Mouse (Mus musculus): Measurements from ENCODE around the gene Vapb.

- TF ChIP-seq CTCF (IDR thresholded peaks at IDR 0.05; ENCODE audit: low read depth, low read length) (no peak), POLR2A (IDR thresholded peaks at IDR 0.05; ENCODE audit: extremely low read depth, insufficient read depth, low read length) (no peak)
Observed at GRCm38 (mm10) chr2:173691748-173692147, 45.6 kb upstream of the Vapb start.
